Mouse (Mus musculus): ENCODE measurements around the gene Jarid2. TPM values are rescaled to one million over a fixed set of nuclear protein-coding genes. Genes with fewer than 3 reads are reported as not detected.

The Jarid2 gene
- polyA plus RNA-seq, 1 experiment from 2014 or later, result 8.0 TPM

GRCm38 (mm10) chr13:44758750-44759149, 29.5 kb downstream of the Jarid2 start:
- TF ChIP-seq CTCF (IDR thresholded peaks at IDR 0.05; ENCODE audit: low read depth) (peak; percentile 59), EP300 (optimal IDR thresholded peaks at IDR 0.05) (no peak)
- WGBS, result 53% methylated on average over 1 of the region's 1 CpGs
- H3K4me1 ChIP-seq (replicated peaks; ENCODE audit: control insufficient read depth, insufficient read depth), result no peaks in the 10 kb centered on the region
- ATAC-seq (ENCODE audit: low FRiP score, low TSS enrichment) (no peak), DNase-seq (ENCODE audit: low spot score) (no peak)
- H3K4me2 ChIP-seq (replicated peaks; ENCODE audit: low read depth), result no peak overlapping the region
- H3K9me3 ChIP-seq (ENCODE audit: control insufficient read depth, low read length), result no peaks in the 10 kb centered on the region
- H3K27ac ChIP-seq (replicated peaks), result no peak overlapping the region
- H3K9ac ChIP-seq (ENCODE audit: low read length), result no peak overlapping the region
- H3K36me3 ChIP-seq (ENCODE audit: control insufficient read depth, insufficient read depth, low read length), result no peaks in the 10 kb centered on the region
- no peak overlapping the region for H3K4me3 ChIP-seq (ENCODE audit: low read depth, low read length)
- no peaks in the 10 kb centered on the region for H3K27me3 ChIP-seq (ENCODE audit: control insufficient read depth, insufficient read depth, low read length)

- TF ChIP-seq EP300 (optimal IDR thresholded peaks at IDR 0.05), result no peak
- TF ChIP-seq CTCF (IDR thresholded peaks at IDR 0.05; ENCODE audit: low read depth), result no peak
- H3K36me3 ChIP-seq (ENCODE audit: control insufficient read depth, insufficient read depth, low read length), result no peaks in the 10 kb centered on the region
- no peak for ATAC-seq (ENCODE audit: low FRiP score, low TSS enrichment)
- WGBS, result 83% methylated on average over 1 of the region's 1 CpGs
- H3K27ac ChIP-seq (replicated peaks), result no peak overlapping the region
- H3K4me3 ChIP-seq (ENCODE audit: low read depth, low read length), result no peak overlapping the region
- H3K4me1 ChIP-seq (replicated peaks; ENCODE audit: control insufficient read depth, insufficient read depth), result no peaks in the 10 kb centered on the region
- no peak overlapping the region for H3K4me2 ChIP-seq (replicated peaks; ENCODE audit: low read depth)
- no peaks in the 10 kb centered on the region for H3K27me3 ChIP-seq (ENCODE audit: control insufficient read depth, insufficient read depth, low read length)
- DNase-seq (ENCODE audit: low spot score), result no peak
- no peak overlapping the region for H3K9ac ChIP-seq (ENCODE audit: low read length)
- no peaks in the 10 kb centered on the region for H3K9me3 ChIP-seq (ENCODE audit: control insufficient read depth, low read length)
Measured at GRCm38 (mm10) chr13:44760761-44761160, 31.5 kb downstream of the Jarid2 start.

- H3K36me3 ChIP-seq (ENCODE audit: control insufficient read depth, insufficient read depth, low read length), result no peaks in the 10 kb centered on the region
- no peak overlapping the region for H3K4me2 ChIP-seq (replicated peaks; ENCODE audit: low read depth)
- ATAC-seq (ENCODE audit: low FRiP score, low TSS enrichment), result no peak
- DNase-seq (ENCODE audit: low spot score), result no peak
- H3K9ac ChIP-seq (ENCODE audit: low read length), result no peak overlapping the region
- no peak for TF ChIP-seq EP300 (optimal IDR thresholded peaks at IDR 0.05)
- TF ChIP-seq CTCF (IDR thresholded peaks at IDR 0.05; ENCODE audit: low read depth), result no peak
- no peaks in the 10 kb centered on the region for H3K4me1 ChIP-seq (replicated peaks; ENCODE audit: control insufficient read depth, insufficient read depth)
- no peaks in the 10 kb centered on the region for H3K9me3 ChIP-seq (ENCODE audit: control insufficient read depth, low read length)
- H3K4me3 ChIP-seq (ENCODE audit: low read depth, low read length), result no peak overlapping the region
- H3K27ac ChIP-seq (replicated peaks), result no peak overlapping the region
- no peaks in the 10 kb centered on the region for H3K27me3 ChIP-seq (ENCODE audit: control insufficient read depth, insufficient read depth, low read length)
- WGBS, result 53% methylated on average over 3 of the region's 3 CpGs
Measured at GRCm38 (mm10) chr13:44763068-44763467, 33.8 kb downstream of the Jarid2 start.

- Histone ChIP-seq H3K4me1 (replicated peaks; ENCODE audit: control insufficient read depth, insufficient read depth) (no peaks in the 10 kb centered on the region), H3K27me3 (ENCODE audit: control insufficient read depth, insufficient read depth, low read length) (no peaks in the 10 kb centered on the region), H3K4me2 (replicated peaks; ENCODE audit: low read depth) (no peak overlapping the region), H3K27ac (replicated peaks) (no peak overlapping the region), H3K4me3 (ENCODE audit: low read depth, low read length) (no peak overlapping the region), H3K9ac (ENCODE audit: low read length) (no peak overlapping the region), H3K36me3 (ENCODE audit: control insufficient read depth, insufficient read depth, low read length) (no peaks in the 10 kb centered on the region), H3K9me3 (ENCODE audit: control insufficient read depth, low read length) (no peaks in the 10 kb centered on the region)
- 72% methylated on average over 6 of the region's 6 CpGs for WGBS
- ATAC-seq (ENCODE audit: low FRiP score, low TSS enrichment), result no peak
- DNase-seq (ENCODE audit: low spot score), result no peak
- no peak for TF ChIP-seq EP300 (optimal IDR thresholded peaks at IDR 0.05)
- no peak for TF ChIP-seq CTCF (IDR thresholded peaks at IDR 0.05; ENCODE audit: low read depth)
Measured at GRCm38 (mm10) chr13:44767751-44768150, 38.5 kb downstream of the Jarid2 start.

- no peak for ATAC-seq (ENCODE audit: low FRiP score, low TSS enrichment)
- WGBS, result 61% methylated on average over 5 of the region's 5 CpGs
- no peak for TF ChIP-seq EP300 (optimal IDR thresholded peaks at IDR 0.05)
Measured at GRCm38 (mm10) chr13:44770808-44771605, 41.7 kb downstream of the Jarid2 start.

GRCm38 (mm10) chr13:44772816-44773215, 43.5 kb downstream of the Jarid2 start:
- no peaks in the 10 kb centered on the region for H3K36me3 ChIP-seq (ENCODE audit: control insufficient read depth, insufficient read depth, low read length)
- H3K4me1 ChIP-seq (replicated peaks; ENCODE audit: control insufficient read depth, insufficient read depth), result no peaks in the 10 kb centered on the region
- H3K9me3 ChIP-seq (ENCODE audit: control insufficient read depth, low read length), result no peaks in the 10 kb centered on the region
- no peak overlapping the region for H3K9ac ChIP-seq (ENCODE audit: low read length)
- ATAC-seq (ENCODE audit: low FRiP score, low TSS enrichment) (no peak), DNase-seq (ENCODE audit: low spot score) (no peak)
- no peak overlapping the region for H3K27ac ChIP-seq (replicated peaks)
- no peaks in the 10 kb centered on the region for H3K27me3 ChIP-seq (ENCODE audit: control insufficient read depth, insufficient read depth, low read length)
- TF ChIP-seq EP300 (optimal IDR thresholded peaks at IDR 0.05) (no peak), CTCF (IDR thresholded peaks at IDR 0.05; ENCODE audit: low read depth) (no peak)
- no peak overlapping the region for H3K4me2 ChIP-seq (replicated peaks; ENCODE audit: low read depth)
- 90% methylated on average over 3 of the region's 3 CpGs for WGBS
- H3K4me3 ChIP-seq (ENCODE audit: low read depth, low read length), result no peak overlapping the region

More at GRCm38 (mm10) chr13:44770808-44771605, 41.7 kb downstream of the Jarid2 start:
- Histone ChIP-seq H3K4me1 (replicated peaks; ENCODE audit: control insufficient read depth, insufficient read depth) (no peaks in the 10 kb centered on the region), H3K27me3 (ENCODE audit: control insufficient read depth, insufficient read depth, low read length) (no peaks in the 10 kb centered on the region), H3K9ac (ENCODE audit: low read length) (no peak overlapping the region), H3K36me3 (ENCODE audit: control insufficient read depth, insufficient read depth, low read length) (no peaks in the 10 kb centered on the region), H3K4me3 (ENCODE audit: low read depth, low read length) (no peak overlapping the region), H3K27ac (replicated peaks) (no peak overlapping the region), H3K9me3 (ENCODE audit: control insufficient read depth, low read length) (no peaks in the 10 kb centered on the region), H3K4me2 (replicated peaks; ENCODE audit: low read depth) (no peak overlapping the region)
- no peak for DNase-seq (ENCODE audit: low spot score)

Data from stomach, postnatal 0 days (tissue).